ENCODE assay signal across 7 mouse cellular contexts in the genomic region with DNA sequence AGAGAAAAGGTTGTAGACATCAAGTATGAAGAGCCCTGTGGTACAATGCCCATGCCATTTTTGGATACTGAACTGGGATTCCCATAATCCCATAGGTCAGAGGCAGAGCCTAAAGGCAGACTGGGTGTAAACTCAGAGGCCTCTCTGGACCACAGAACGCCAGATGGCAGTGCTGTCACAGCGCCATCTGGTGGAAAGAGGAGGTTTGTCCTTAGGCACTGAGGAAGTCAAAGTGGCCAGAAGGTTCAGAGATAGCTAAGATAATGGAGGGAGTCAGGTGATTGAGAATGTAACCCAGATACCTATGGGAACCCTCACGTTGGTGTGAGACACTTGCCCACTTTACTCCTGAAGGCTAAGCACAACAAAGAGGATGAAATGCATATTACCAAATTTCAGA. TPM values are rescaled to one million over a fixed set of nuclear protein-coding genes. Genes with fewer than 3 reads are reported as not detected.
DNase-seq lines count a peak whose midpoint lies in the region; TF ChIP-seq lines count a peak whose summit lies in the region.

No protein-coding gene starts in this region.

- H3K9me3 ChIP-seq in ES-E14 (ENCODE audit: control insufficient read depth, insufficient read depth, low read depth, low read length) = no peaks in the 10 kb centered on the region

- H3K9ac ChIP-seq in ES-E14 (ENCODE audit: insufficient read depth, low read depth, low read length, poor library complexity, severe bottlenecking) = no peak overlapping the region

- no peak overlapping the region for H3K27ac ChIP-seq in ES-E14 (ENCODE audit: insufficient read depth, low read depth, low read length, poor library complexity, severe bottlenecking)

- H3K36me3 ChIP-seq in ES-E14 (ENCODE audit: control insufficient read depth, insufficient read depth, low read length, poor library complexity, severe bottlenecking) = no peaks in the 10 kb centered on the region

- peak; percentile 83 for DNase-seq in CD4-positive helper T cell, adult 2 months (ENCODE audit: low read depth, low spot score)
- peak; percentile 82 for DNase-seq in ES-E14 (ENCODE audit: low read depth, low spot score)
- DNase-seq in cerebellum, adult 18-20 months = peak; percentile 75 to 80
- DNase-seq in gastrocnemius, adult 18-20 months (ENCODE audit: low spot score) = peak; percentile 58
- peak; percentile 45 to 73 for DNase-seq in kidney, adult 8-10 months
- peak; percentile 67 to 72 for DNase-seq in lung, adult 18-20 months
- DNase-seq in retina, postnatal 7 days (ENCODE audit: low read depth, low spot score) = peak; percentile 56

- H3K4me1 ChIP-seq in ES-E14 (ENCODE audit: control insufficient read depth in 2 of 2, insufficient read depth in 2 of 2, low read length in 2 of 2, poor library complexity in 1 of 2) = no peaks in the 10 kb centered on the region

- H3K4me3 ChIP-seq in ES-E14 (ENCODE audit: insufficient read depth in 1 of 2, low read depth in 1 of 2, low read length in 2 of 2, poor library complexity in 1 of 2, severe bottlenecking in 1 of 2) = no peak overlapping the region

- in situ Hi-C loops in ES-E14 (cut with MboI; ENCODE audit: low sequenced_read_pairs in 2 of 2, unreplicated experiment in 2 of 2) = loop anchor here (25.0 kb wide), 2 partner anchors 107 to 432 kb away; no protein-coding TSS in a partner anchor

TF ChIP-seq in ES-E14, 5 proteins besides CTCF, POLR2A, EP300 and RAD21:
- peak; percentile 58; the same call in 1 of the 2 replicates for TF ChIP-seq ZC3H11A (IDR thresholded peaks at IDR 0.05; ENCODE audit: borderline replicate concordance, low read depth, low read length)
- no peak for TF ChIP-seq CHD2 (IDR thresholded peaks at IDR 0.05; ENCODE audit: low read depth, low read length)

RNA-seq across cellular contexts. Expression of a gene that starts 18.3 kb away (rescaled TPM):
- 0.85 and 1.4 TPM in 2 replicates for total RNA-seq in ES-E14 (2012; rRNA removed)
- total RNA-seq in gastrocnemius, adult 18-20 months (2021) = not detected

RNA-seq across cellular contexts. Expression of a gene that starts 23.1 kb away (rescaled TPM):
- total RNA-seq in ES-E14 (2012; rRNA removed) = 71.4 and 96.2 TPM in 2 replicates
- total RNA-seq in gastrocnemius, adult 18-20 months (2021) = 10 to 100 TPM; 29.6 to 32.1 TPM

RNA-seq across cellular contexts. Expression of a gene that starts 30.3 kb away (rescaled TPM):
- total RNA-seq in ES-E14 (2012; rRNA removed) = 20.8 and 48.1 TPM in 2 replicates
- 10 to 100 TPM; 28.5 to 31.2 TPM for total RNA-seq in gastrocnemius, adult 18-20 months (2021)
